Mouse (Mus musculus): ENCODE data around the gene AU018091. TPM values are rescaled to one million over a fixed set of nuclear protein-coding genes. Genes with fewer than 3 reads are reported as not detected.
"Not testable (repeated sequence)": the region's sequence is repeated elsewhere in the genome, so short reads cannot be mapped to it uniquely, and the experiment has no call there.

The AU018091 gene
- polyA plus RNA-seq, 1 experiment from 2014 or later, result not detected

DNA sequence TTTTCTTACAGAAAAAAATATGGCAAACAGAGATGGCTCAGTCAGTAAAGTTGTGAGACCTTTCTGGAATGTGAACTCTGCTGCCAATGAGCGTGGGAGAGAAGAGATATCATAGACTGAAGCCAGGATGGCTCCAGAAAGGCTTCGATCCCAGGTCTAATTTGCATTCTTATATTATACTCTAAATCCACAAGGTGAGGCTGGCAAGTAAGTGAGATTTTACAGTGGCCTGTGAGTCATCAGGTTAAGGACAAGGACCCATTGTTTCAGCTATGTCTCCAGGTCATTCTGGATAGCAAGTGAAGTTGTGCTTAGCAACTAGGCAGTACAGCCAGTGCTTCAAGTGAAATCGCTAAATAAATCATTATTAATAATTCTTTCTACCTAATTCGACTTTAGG lies 33.4 kb downstream of the AU018091 start:
- Histone ChIP-seq H3K9ac (ENCODE audit: low read depth, low read length) (no peak overlapping the region), H3K36me3 (ENCODE audit: control insufficient read depth, insufficient read depth, low read length) (no peaks in the 10 kb centered on the region), H3K27me3 (replicated peaks; ENCODE audit: control insufficient read depth, insufficient read depth, low read length) (no peaks in the 10 kb centered on the region), H3K9me3 (ENCODE audit: control insufficient read depth, low read length) (no peaks in the 10 kb centered on the region), H3K4me3 (ENCODE audit: low read length) (no peak overlapping the region), H3K4me1 (ENCODE audit: control insufficient read depth, insufficient read depth, low read length) (no peaks in the 10 kb centered on the region), H3K4me2 (ENCODE audit: low read depth, low read length) (no peak overlapping the region), H3K27ac (ENCODE audit: low read length) (no peak overlapping the region)
- no peak for ATAC-seq
- WGBS, result 75% methylated on average over 4 of the region's 4 CpGs

DNA sequence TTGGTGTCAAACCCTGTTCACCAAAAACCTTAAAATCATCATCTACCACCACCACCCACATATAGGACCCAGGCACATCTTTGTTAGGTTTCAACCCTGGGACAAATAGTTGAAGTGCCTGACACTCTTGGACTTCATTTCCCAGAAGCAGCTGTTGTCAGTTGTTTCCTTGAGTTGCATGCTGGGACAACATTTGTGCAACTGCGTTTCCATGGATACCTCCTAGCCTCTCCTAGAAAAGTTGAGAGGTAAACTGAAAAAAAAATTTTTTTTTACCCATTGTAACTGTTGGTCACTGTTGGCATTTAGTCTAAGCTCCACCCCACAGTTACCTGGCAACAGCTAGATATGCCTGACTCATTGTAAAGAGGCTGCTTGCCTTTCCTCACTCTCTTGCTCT lies 34.3 kb downstream of the AU018091 start:
- H3K4me2 ChIP-seq (ENCODE audit: low read depth, low read length), result no peak overlapping the region
- H3K9me3 ChIP-seq (ENCODE audit: control insufficient read depth, low read length), result no peaks in the 10 kb centered on the region
- H3K27ac ChIP-seq (ENCODE audit: low read length), result no peak overlapping the region
- no peak for ATAC-seq
- H3K27me3 ChIP-seq (replicated peaks; ENCODE audit: control insufficient read depth, insufficient read depth, low read length), result no peaks in the 10 kb centered on the region
- no peaks in the 10 kb centered on the region for H3K36me3 ChIP-seq (ENCODE audit: control insufficient read depth, insufficient read depth, low read length)
- H3K9ac ChIP-seq (ENCODE audit: low read depth, low read length), result no peak overlapping the region
- H3K4me1 ChIP-seq (ENCODE audit: control insufficient read depth, insufficient read depth, low read length), result no peaks in the 10 kb centered on the region
- no peak overlapping the region for H3K4me3 ChIP-seq (ENCODE audit: low read length)
- 54% methylated on average over 1 of the region's 1 CpGs for WGBS

GRCm38 (mm10) chr7:3130342-3130741 lies 38.7 kb downstream of the AU018091 start:
- H3K27ac ChIP-seq (ENCODE audit: low read length), result no peak overlapping the region
- 55% methylated on average over 1 of the region's 1 CpGs for WGBS
- no peak overlapping the region for H3K9ac ChIP-seq (ENCODE audit: low read depth, low read length)
- ATAC-seq, result peak; percentile 60
- no peaks in the 10 kb centered on the region for H3K4me1 ChIP-seq (ENCODE audit: control insufficient read depth, insufficient read depth, low read length)
- H3K27me3 ChIP-seq (replicated peaks; ENCODE audit: control insufficient read depth, insufficient read depth, low read length), result no peaks in the 10 kb centered on the region
- no peak overlapping the region for H3K4me3 ChIP-seq (ENCODE audit: low read length)
- H3K4me2 ChIP-seq (ENCODE audit: low read depth, low read length), result no peak overlapping the region
- H3K36me3 ChIP-seq (ENCODE audit: control insufficient read depth, insufficient read depth, low read length), result no peaks in the 10 kb centered on the region
- no peaks in the 10 kb centered on the region for H3K9me3 ChIP-seq (ENCODE audit: control insufficient read depth, low read length)

DNA sequence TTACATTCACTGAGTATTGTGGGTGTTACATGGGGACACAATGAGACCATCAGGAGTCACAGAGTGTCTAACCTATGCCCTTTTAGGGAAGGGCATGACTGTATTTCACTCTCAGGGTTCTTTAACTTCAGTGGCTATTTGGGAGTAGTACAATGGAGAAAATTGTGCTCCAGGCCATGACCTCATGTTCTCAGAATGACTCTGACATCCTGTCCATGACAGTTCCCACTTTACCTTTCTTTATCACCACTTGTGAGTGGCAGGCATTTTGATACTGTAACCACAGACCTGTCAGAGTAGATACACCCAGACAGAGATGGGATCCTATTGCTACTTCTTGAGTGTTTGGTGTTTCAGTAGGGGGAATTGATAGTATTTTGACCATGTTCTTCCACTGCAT lies 40.4 kb downstream of the AU018091 start:
- not testable (repeated sequence) for H3K4me3 ChIP-seq (ENCODE audit: low read length); H3K27ac ChIP-seq (ENCODE audit: low read length); H3K4me1 ChIP-seq (ENCODE audit: control insufficient read depth, insufficient read depth, low read length); H3K36me3 ChIP-seq (ENCODE audit: control insufficient read depth, insufficient read depth, low read length); H3K27me3 ChIP-seq (replicated peaks; ENCODE audit: control insufficient read depth, insufficient read depth, low read length); H3K4me2 ChIP-seq (ENCODE audit: low read depth, low read length); H3K9ac ChIP-seq (ENCODE audit: low read depth, low read length); ATAC-seq; H3K9me3 ChIP-seq (ENCODE audit: control insufficient read depth, low read length)

- no CpG with 5 or more reads among the region's 6 CpGs for WGBS
- not testable (repeated sequence) for H3K4me1 ChIP-seq (ENCODE audit: control insufficient read depth, insufficient read depth, low read length); H3K27ac ChIP-seq (ENCODE audit: low read length); H3K4me2 ChIP-seq (ENCODE audit: low read depth, low read length); ATAC-seq; H3K9ac ChIP-seq (ENCODE audit: low read depth, low read length); H3K9me3 ChIP-seq (ENCODE audit: control insufficient read depth, low read length); H3K36me3 ChIP-seq (ENCODE audit: control insufficient read depth, insufficient read depth, low read length); H3K27me3 ChIP-seq (replicated peaks; ENCODE audit: control insufficient read depth, insufficient read depth, low read length); H3K4me3 ChIP-seq (ENCODE audit: low read length)
Observed at GRCm38 (mm10) chr7:3111193-3111592, 57.8 kb downstream of the AU018091 start.

DNA sequence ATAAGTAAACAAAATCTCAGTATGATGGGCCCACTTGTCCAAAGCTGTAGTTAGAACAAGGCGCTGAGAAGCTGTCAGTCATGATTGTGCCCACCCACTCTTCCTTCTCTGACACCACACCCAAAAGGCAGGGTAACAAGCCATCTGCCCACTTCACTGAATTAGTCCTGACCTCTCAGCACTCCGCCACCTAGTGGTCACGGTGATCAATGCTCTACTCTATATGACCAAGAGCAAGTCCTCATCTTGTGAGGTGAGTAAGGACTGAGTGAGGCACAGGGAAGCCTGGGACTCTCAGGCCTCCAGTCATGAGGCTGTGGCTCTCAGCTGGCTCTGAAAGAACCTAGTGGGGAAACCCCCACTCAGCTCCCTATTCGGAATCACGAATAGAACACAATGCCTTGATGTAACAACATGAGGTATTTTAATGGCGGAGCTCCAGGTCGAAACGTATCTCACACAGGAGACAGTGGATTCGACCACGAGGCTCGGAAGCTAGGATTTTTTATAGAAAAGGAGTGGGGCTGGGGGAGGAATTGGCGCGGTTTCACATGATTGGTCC lies 62.4 kb downstream of the AU018091 start:
- H3K36me3 ChIP-seq (ENCODE audit: control insufficient read depth, insufficient read depth, low read length); H3K4me2 ChIP-seq (ENCODE audit: low read depth, low read length); ATAC-seq; H3K4me1 ChIP-seq (ENCODE audit: control insufficient read depth, insufficient read depth, low read length); H3K4me3 ChIP-seq (ENCODE audit: low read length); H3K27me3 ChIP-seq (replicated peaks; ENCODE audit: control insufficient read depth, insufficient read depth, low read length); H3K9me3 ChIP-seq (ENCODE audit: control insufficient read depth, low read length); H3K9ac ChIP-seq (ENCODE audit: low read depth, low read length); H3K27ac ChIP-seq (ENCODE audit: low read length): not testable (repeated sequence)
- WGBS, result 66% methylated on average over 13 of the region's 13 CpGs

MicroRNAs within 50 kb of the gene (microRNA counts, 519-probe panel; counts per million panel counts)
- microRNA mmu-miR-290-3p (2,082 counts per million, percentile 47 among the panel's probes with 10 or more counts), microRNA mmu-miR-290-5p (1,553 counts per million, percentile 14 among the panel's probes with 10 or more counts), microRNA mmu-miR-291a-3p (2,040 counts per million, percentile 44 among the panel's probes with 10 or more counts), microRNA mmu-miR-291a-5p (35.7 counts per million), microRNA mmu-miR-292-5p (35.7 counts per million)

Small RNA genes lying within 50 kb of the gene (microRNA-seq; reads per million reads assigned to microRNA genes)
- gene Mir290a (not detected), gene Mir290b (not detected), gene Mir291a (not detected), gene Mir292 (not detected), gene Mir292b (not detected)

Other genes starting within 250 kb of the AU018091 start
- gene Nlrp12, start 80.5 kb upstream of the AU018091 start, polyA plus RNA-seq (2015; fragmentation: Nextera tagmentation; extraction: Ambion mirVana), result 0.01 TPM in 1 of 2 replicates, not detected in the other
- 141 and 148 TPM in 2 replicates for gene Myadm, start 119.9 kb upstream of the AU018091 start, polyA plus RNA-seq (2015; fragmentation: Nextera tagmentation; extraction: Ambion mirVana)
- 0.16 and 0.28 TPM in 2 replicates for gene Prkcg, start 120.0 kb upstream of the AU018091 start, polyA plus RNA-seq (2015; fragmentation: Nextera tagmentation; extraction: Ambion mirVana)
- 0.53 and 1.1 TPM in 2 replicates for gene Cacng7, start 163.8 kb upstream of the AU018091 start, polyA plus RNA-seq (2015; fragmentation: Nextera tagmentation; extraction: Ambion mirVana)
- 0.93 and 1.2 TPM in 2 replicates for gene Cacng8, start 221.5 kb upstream of the AU018091 start, polyA plus RNA-seq (2015; fragmentation: Nextera tagmentation; extraction: Ambion mirVana)

All from intestine, embryonic 16.5 days (tissue).